Mouse (Mus musculus) kidney, adult 2 months (tissue): ENCODE measurements around the gene Ap3d1.

ENCODE experiments used
- CTCF ChIP-seq: fragments of 200-500 bp; conservative IDR thresholded peaks from 2 replicates; pipeline ENCODE4 v1.5.1; 2011; ENCODE audit warnings: low read depth, mild to moderate bottlenecking, control low read depth, low read length, moderate library complexity, mixed read lengths; ENCODE audit not compliant: insufficient read depth, insufficient read length
- POLR2A ChIP-seq: fragments of 200-500 bp; IDR thresholded peaks from one replicate; pipeline ENCODE4 v1.6.1; 2011; ENCODE audit warnings: low read depth, low read length, control low read depth

DNA sequence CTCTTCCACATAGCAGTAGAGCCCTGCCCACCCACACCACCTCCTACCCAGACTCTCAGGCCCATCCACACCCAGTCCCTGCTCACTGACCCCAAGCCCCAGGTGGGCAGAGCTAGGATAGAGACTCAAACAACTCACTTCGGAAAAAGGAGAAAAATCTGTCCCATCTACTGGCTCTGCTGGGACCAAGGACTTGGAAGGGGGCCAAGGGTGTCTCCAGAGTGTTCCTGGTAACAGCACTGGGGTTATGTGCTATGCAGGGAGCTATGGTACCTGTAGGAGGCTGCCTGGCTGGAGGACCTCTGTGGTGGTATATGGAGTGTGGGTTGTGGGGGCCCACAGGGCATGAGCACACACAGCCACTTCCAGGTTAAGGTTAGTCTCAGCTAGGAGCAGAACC is 24.8 kb downstream of the Ap3d1 start:
- TF ChIP-seq CTCF (no peak), POLR2A (no peak)
